Mouse (Mus musculus) cerebellum, adult 11 months (tissue): ENCODE results near the gene Olfr1500.
"Not testable (repeated sequence)": the region's sequence is repeated elsewhere in the genome, so short reads cannot be mapped to it uniquely, and the experiment has no call there.

ENCODE experiments used
- DNase-seq: peaks from one replicate; pipeline ENCODE4 v3.0.0; 2022

The Olfr1500 gene

GRCm38 (mm10) chr19:13830388-13830787 lies at the start of gene Olfr1500:
TSS of gene Olfr1500 (minus strand) at chr19:13830488.
- DNase-seq: no peak

DNA sequence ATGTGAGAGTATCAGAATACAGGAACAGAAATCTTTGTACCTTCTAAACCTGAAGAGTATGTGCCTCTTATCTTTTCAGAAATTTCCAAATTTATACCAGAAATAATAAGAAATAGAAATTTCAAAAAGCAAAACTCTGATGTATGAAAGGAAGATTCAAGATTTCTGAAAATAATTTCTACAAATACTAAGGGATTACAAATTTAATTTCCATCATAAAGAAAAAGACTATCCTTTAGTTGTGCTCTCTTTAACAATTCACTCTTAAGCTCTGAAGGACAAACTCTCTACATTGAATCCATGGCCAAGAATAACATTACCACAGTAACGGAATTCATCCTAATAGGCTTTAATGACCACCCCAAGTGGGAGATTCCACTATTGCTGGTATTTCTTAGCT lies 31.2 kb upstream of the Olfr1500 start, which contains the start of gene Olfr1502:
Olfr1502 (plus strand) TSS at position 301 of the 400 bp plus-strand sequence.
- no peak for DNase-seq

- DNase-seq: not testable (repeated sequence)
These were observed 20.3 kb upstream of the Olfr1500 start, which contains the start of gene Olfr1501 for GRCm38 (mm10) chr19:13850592-13850991. TSS of gene Olfr1501 (minus strand) at chr19:13850692.

DNA sequence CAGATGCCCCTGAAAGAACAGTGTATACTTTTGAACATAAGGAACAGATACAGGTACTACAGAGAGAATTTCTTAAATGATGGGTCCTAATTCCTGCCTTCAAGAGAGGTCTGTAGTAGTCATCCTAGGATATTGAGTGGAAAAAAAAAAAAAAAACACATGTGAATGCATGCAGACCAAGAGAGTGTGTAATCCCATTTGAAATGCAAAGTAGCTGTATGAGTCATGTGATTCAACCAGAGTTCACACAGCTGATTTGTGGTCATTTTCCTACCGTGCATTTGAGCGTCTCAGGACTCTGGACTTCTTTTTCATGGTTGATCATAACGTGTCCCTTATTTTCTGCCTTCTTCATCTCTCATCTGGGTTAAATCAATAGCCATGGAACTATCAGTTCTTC lies 1.8 kb downstream of the Olfr1500 start:
- DNase-seq: no peak

GRCm38 (mm10) chr19:13820847-13821246 lies 9.4 kb downstream of the Olfr1500 start:
- no peak for DNase-seq

DNA sequence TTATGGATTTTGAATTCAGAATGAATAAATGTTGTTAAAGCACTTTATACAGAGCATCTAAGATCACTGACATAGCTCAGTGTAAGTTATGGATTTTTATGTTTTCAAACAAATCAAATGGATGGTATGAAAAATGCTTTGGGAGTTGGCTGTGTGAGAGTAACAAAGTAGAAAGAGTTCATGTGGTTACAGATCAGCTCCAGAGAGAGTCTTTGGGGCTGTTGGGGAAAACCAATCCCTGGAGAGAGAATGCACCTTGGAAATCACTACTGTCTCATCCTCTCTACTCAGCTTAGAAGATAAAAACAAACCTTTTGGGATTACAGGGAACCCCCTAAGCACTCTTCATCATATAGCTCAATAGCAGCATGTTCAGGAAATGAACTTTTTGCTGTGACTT lies 10.9 kb downstream of the Olfr1500 start, which contains the start of gene Olfr1499:
Olfr1499 (minus strand) TSS at position 101 of the 400 bp plus-strand sequence.
- DNase-seq: no peak

GRCm38 (mm10) chr19:13818827-13819226 lies 11.5 kb downstream of the Olfr1500 start:
- DNase-seq: no peak

DNA sequence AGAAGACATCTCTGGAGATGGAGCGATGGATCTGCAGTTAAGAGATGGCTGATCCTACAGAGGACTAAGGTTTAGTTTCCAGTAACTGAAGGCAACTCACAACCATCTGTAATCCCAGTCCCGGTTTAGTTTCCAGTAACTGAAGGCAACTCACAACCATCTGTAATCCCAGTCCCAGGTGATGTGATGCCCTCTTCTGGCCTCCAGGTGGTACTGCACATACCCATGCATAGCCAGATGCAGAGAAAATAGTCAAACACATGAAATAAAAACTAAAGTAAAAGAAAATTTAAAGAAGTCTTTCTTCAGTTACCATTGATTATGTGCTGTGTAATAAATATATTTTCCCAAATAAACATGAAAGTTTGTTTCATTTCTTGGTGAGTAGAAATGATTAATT lies 17.5 kb downstream of the Olfr1500 start:
- no peak for DNase-seq

GRCm38 (mm10) chr19:13805486-13805885 lies 24.8 kb downstream of the Olfr1500 start:
- DNase-seq: not testable (repeated sequence)

- no peak for DNase-seq
These were observed 32.2 kb downstream of the Olfr1500 start, which contains the start of gene Olfr1497 for GRCm38 (mm10) chr19:13798102-13798501. TSS of gene Olfr1497 (minus strand) at chr19:13798202.

- DNase-seq: no peak
These were observed 52.7 kb downstream of the Olfr1500 start, which contains the start of gene Olfr1496 for GRCm38 (mm10) chr19:13777578-13777977. TSS of gene Olfr1496 (plus strand) at chr19:13777878.
